Mouse (Mus musculus): ENCODE measurements around the gene Jak3. TPM values are rescaled to one million over a fixed set of nuclear protein-coding genes. Genes with fewer than 3 reads are reported as not detected.
A peak's percentile ranks its signal among the peaks of the same experiment; 100 is the strongest.

Jak3 gene
- polyA plus RNA-seq, 1 experiment from 2014 or later = 3.3 TPM

DNA sequence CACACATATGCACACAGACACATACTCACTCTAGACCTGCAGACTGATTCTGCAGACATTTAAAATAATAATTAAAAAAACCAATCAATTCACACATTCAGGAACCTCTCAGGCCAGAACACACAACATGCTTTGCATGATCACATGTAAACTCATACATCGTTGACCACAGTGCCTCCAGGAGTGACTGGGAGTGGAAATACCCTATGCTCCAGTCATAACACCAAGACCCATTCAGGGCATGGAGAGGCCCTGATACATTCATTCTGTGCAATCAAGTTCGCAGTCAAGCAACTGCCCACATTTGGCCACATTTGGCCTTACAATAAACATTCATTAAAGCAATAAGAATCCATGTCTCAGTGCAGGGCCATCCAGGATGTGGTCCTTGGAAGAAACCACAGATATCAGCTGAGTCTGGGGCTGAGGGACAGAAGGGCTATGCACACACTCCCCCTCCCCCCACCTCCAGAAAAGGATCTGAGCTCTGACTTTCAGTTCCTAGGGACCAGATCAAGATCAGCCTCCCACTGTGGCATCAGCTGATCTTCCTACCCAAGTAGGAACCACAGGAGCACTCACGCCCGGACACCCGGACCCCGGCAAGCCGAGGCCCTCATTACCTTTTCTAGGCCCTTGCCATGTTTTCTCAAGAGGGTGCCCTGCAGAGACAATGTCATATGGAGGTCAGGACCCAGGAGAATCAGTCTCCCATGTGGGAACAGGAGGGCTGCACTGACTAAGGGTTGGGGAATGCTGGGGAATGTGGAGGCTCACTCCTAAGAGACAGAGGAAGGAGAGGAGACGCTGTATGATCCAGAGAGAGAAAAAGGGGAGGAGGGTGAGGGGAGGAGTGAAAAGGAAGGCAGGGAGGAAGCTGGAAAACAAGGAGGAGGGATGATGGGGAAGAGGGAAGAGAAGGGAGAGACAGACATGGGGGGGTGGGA is 38.7 kb upstream of the Jak3 start:
- Histone ChIP-seq H3K4me1 (no peaks in the 10 kb centered on the region), H3K27me3 (peaks cover 53% of the 10 kb centered on the region), H3K9ac (replicated peaks) (0 out of 2 replicates have a peak overlapping the region, but pooled peaks have one; percentile 1), H3K4me2 (replicated peaks) (no peak overlapping the region), H3K27ac (replicated peaks) (no peak overlapping the region), H3K9me3 (peaks cover 12% of the 10 kb centered on the region), H3K36me3 (peaks cover 21% of the 10 kb centered on the region; the same call in 1 of the 2 replicates), H3K4me3 (no peak overlapping the region)
- no peak for ATAC-seq (ENCODE audit: low FRiP score, low read depth)
- WGBS = 68% methylated on average over 8 of the region's 8 CpGs

DNA sequence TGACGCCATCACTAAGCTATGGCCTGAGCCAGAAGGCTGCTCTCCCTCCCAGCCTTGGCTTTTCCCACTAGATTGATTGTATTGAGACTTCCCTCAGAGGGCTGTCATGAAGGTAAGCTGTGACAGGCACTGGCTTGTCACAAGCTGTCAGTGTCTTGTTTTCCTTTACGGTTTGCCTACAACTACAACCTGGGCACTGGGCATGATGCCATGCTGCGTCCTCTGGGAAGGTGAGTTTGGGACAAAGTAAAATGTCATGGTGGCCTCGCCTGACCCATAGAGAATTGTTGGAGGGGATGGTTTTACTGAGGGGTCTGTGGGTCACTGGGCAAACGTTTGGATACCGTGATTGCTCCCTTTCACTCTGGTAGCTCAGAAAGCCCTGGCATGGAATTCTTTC is 37.8 kb upstream of the Jak3 start:
- WGBS = 81% methylated on average over 6 of the region's 6 CpGs
- Histone ChIP-seq H3K9ac (replicated peaks) (no peak overlapping the region), H3K36me3 (peaks cover 17% of the 10 kb centered on the region; the same call in 1 of the 2 replicates), H3K4me3 (no peak overlapping the region), H3K4me1 (no peaks in the 10 kb centered on the region), H3K9me3 (0 out of 2 replicates have a peak, but pooled peaks cover 3% of the 10 kb centered on the region), H3K27ac (replicated peaks) (no peak overlapping the region), H3K27me3 (peaks cover 49% of the 10 kb centered on the region), H3K4me2 (replicated peaks) (no peak overlapping the region)
- ATAC-seq (ENCODE audit: low FRiP score, low read depth) = no peak

DNA sequence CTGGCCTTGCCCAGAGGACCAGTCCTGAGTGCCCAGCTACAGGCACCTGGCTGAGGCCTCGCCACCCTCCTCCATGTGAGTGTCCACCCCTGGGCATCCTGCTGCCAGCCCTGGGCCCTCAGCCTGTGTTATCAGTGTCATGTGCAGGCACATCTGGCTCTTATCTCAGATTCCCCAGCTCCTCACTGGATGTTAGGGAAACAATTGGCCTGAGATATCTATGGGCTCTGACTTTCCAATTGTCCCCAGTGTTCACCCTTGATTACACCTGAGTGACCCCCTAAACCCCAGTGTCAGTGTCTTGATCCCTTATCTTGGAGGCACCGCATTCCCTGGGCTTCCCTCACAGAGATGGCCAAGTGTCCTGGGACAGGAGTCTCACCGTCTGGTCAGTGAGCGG is 36.8 kb upstream of the Jak3 start:
- Histone ChIP-seq H3K27me3 (peaks cover 42% of the 10 kb centered on the region), H3K27ac (replicated peaks) (no peak overlapping the region), H3K4me3 (no peak overlapping the region), H3K9me3 (no peaks in the 10 kb centered on the region), H3K9ac (replicated peaks) (no peak overlapping the region), H3K36me3 (peaks cover 18% of the 10 kb centered on the region; the same call in 1 of the 2 replicates), H3K4me1 (no peaks in the 10 kb centered on the region), H3K4me2 (replicated peaks) (no peak overlapping the region)
- no peak for ATAC-seq (ENCODE audit: low FRiP score, low read depth)
- 90% methylated on average over 4 of the region's 4 CpGs for WGBS

DNA sequence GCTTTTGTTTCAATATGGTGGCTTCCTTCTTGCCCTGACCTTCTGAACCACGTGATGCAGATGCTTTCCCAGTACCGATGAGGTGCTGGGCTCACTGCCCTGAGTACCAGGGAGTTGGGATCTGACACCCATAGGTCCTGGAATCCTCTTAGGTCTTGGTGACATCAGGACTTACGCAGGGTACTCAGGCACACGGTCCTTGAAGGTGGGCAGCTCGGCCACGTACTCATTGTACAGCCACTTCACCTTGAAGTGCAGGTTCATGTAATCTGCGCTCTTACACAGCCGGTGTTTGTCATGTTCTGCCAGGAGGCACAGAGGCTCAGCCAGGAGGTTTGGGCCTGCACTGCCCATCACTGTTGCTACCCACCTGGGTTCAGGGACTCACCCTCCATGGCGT is 30.6 kb upstream of the Jak3 start:
- ATAC-seq (ENCODE audit: low FRiP score, low read depth) = no peak
- no peak overlapping the region for H3K4me2 ChIP-seq (replicated peaks)
- no peak overlapping the region for H3K9ac ChIP-seq (replicated peaks)
- no peaks in the 10 kb centered on the region for H3K9me3 ChIP-seq
- no peak overlapping the region for H3K27ac ChIP-seq (replicated peaks)
- no peaks in the 10 kb centered on the region for H3K4me1 ChIP-seq
- H3K27me3 ChIP-seq = 0 out of 2 replicates have a peak, but pooled peaks cover 9% of the 10 kb centered on the region
- 85% methylated on average over 9 of the region's 9 CpGs for WGBS
- no peak overlapping the region for H3K4me3 ChIP-seq
- H3K36me3 ChIP-seq = peaks cover 32% of the 10 kb centered on the region

DNA sequence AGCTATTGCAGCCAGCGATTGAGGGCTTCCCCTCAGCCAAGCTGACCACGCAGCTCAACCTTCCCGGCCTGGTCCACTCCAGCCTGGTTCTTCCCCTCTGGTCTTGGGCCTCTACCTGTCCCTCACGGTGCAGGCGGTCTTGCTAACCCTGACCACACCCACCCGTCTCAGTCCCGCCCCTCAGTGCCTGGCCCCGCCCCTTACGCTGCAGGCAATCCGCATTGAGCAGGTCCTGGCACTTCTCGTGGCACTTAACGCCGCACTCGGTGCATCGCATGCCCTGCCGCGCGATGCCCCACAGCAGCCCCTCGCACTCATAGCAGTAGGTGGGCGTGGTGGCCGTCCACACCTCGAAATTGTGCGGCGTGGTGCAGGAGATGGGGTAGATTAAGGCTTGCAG is 21.5 kb upstream of the Jak3 start:
- H3K27ac ChIP-seq (replicated peaks) = no peak overlapping the region
- ATAC-seq (ENCODE audit: low FRiP score, low read depth) = peak; percentile 42
- H3K9ac ChIP-seq (replicated peaks) = no peak overlapping the region
- H3K4me3 ChIP-seq = peak overlapping the region; percentile 15
- peaks cover 7% of the 10 kb centered on the region; the same call in 1 of the 2 replicates for H3K4me1 ChIP-seq
- 1% methylated on average over 24 of the region's 24 CpGs for WGBS
- H3K27me3 ChIP-seq = peaks cover 74% of the 10 kb centered on the region
- H3K9me3 ChIP-seq = no peaks in the 10 kb centered on the region
- H3K4me2 ChIP-seq (replicated peaks) = peak overlapping the region; percentile 44
- H3K36me3 ChIP-seq = peaks cover 20% of the 10 kb centered on the region

DNA sequence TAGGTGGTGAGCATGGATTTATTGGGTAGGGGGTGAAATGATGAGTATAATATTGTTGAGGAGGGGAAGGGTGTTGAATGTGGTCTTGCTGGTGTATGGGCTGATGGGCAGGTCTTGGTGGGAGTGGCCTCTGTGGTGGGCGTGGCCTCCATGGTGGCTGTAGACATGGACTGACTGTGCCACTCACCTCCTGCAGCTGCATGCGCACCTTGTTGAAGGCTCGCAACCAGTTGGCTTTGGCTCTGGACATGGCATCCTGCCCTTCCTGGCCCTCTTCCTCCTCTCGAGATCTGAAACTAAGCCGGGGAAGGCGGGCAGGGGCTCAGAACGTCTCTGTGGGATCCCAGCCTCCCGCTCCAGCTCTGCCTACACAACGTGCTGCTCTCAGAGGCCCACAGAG is 18.3 kb upstream of the Jak3 start:
- Histone ChIP-seq H3K4me2 (replicated peaks) (no peak overlapping the region), H3K9ac (replicated peaks) (no peak overlapping the region), H3K27ac (replicated peaks) (no peak overlapping the region), H3K4me3 (no peak overlapping the region), H3K9me3 (no peaks in the 10 kb centered on the region), H3K36me3 (no peaks in the 10 kb centered on the region), H3K27me3 (peaks cover 97% of the 10 kb centered on the region), H3K4me1 (peaks cover 11% of the 10 kb centered on the region)
- no peak for ATAC-seq (ENCODE audit: low FRiP score, low read depth)
- WGBS = 24% methylated on average over 8 of the region's 9 CpGs

DNA sequence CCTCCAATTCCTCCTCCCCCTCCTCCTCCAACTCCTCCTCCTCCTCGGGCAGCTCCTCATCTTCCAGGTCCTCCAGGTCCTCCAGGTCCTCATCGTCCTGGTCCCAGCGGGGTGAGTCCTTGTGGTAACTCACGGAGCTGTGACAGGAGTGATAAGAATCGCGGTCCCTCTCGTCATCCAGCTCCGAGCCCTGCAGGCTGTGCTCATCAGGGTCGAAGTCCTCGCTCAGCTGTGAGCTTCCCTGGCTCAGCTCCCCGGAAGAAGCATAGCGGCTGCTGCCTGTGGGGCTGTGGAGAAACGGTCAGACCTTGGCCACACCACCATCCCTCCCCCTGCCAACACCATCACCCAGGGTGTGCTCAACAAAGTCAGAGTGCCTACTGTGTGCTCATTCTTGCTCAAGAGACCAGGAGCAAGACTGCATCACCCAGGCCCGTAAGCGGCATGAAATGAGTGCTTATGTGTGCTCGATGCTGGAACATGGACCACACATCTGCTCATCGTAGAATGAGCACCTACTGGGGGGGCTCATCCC is 17.5 kb upstream of the Jak3 start:
- no peaks in the 10 kb centered on the region for H3K36me3 ChIP-seq
- no peak overlapping the region for H3K27ac ChIP-seq (replicated peaks)
- peaks cover 97% of the 10 kb centered on the region for H3K27me3 ChIP-seq
- no peaks in the 10 kb centered on the region for H3K9me3 ChIP-seq
- 37% methylated on average over 17 of the region's 17 CpGs for WGBS
- no peak overlapping the region for H3K4me3 ChIP-seq
- no peak for ATAC-seq (ENCODE audit: low FRiP score, low read depth)
- H3K4me1 ChIP-seq = peaks cover 11% of the 10 kb centered on the region
- no peak overlapping the region for H3K4me2 ChIP-seq (replicated peaks)
- H3K9ac ChIP-seq (replicated peaks) = no peak overlapping the region

DNA sequence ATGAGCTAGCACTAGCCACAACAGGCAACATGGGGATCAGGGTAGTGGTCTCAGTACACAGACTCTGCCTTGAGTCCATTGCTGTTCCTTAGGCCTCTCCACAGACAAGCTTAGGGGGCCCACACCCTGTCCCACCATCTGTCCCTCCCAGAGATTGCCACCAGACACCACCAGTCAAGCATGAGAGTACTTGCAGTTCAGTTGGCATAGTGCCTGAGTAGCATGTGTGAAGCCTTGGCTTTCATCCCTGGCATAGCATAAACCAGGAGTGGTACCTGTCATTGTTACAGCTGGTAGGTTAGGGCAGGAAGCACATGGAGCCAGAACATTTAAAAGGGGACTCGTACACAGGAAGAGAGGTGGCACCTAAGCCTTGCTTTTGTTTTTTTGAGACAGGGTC is 16.3 kb upstream of the Jak3 start:
- no peak for ATAC-seq (ENCODE audit: low FRiP score, low read depth)
- Histone ChIP-seq H3K4me3 (no peak overlapping the region), H3K9ac (replicated peaks) (no peak overlapping the region), H3K4me2 (replicated peaks) (no peak overlapping the region), H3K27me3 (peaks cover 96% of the 10 kb centered on the region), H3K9me3 (no peaks in the 10 kb centered on the region), H3K36me3 (no peaks in the 10 kb centered on the region), H3K27ac (replicated peaks) (no peak overlapping the region), H3K4me1 (peaks cover 8% of the 10 kb centered on the region)
- 50% methylated on average over 1 of the region's 1 CpGs for WGBS

DNA sequence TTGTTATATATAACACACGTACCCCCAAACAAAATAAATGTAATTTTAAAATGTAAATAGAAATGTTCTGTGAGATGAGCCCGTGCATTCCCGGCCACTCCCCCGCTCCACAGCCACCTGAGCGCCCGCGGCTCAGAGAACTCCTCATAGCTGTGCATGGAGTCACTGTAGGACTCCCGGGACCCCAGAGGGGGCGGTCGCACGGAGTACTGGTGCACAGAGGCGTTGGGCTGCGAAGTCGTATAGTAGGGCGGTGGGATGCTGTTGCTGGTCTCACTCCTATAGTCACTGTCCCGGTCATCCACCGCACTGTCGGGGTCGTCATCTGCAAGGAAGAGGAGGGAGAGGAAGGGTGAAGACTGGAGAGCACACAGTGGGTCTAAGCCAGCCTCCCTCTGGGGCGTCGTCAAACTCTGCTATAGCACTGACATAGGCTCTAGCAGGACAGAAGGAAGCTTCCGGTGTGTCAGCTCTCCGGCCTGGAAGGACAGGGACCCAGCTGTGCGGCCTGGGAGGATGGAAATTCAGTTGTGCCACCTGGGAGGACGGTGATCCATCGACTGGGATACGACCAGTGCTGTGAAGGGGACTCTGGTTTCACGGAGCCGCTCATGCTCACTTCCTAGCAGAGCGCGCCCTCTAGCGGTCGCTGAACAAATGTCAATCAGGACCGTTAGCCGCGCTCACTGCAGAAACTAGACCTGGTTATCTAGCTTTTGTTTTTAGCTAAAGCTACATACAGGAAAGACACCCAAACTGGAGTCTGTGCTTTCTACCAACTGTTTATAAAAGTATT is 15.6 kb upstream of the Jak3 start:
- peak; percentile 67 for ATAC-seq (ENCODE audit: low FRiP score, low read depth)
- Histone ChIP-seq H3K4me2 (replicated peaks) (no peak overlapping the region), H3K9ac (replicated peaks) (no peak overlapping the region), H3K4me1 (peaks cover 11% of the 10 kb centered on the region), H3K9me3 (no peaks in the 10 kb centered on the region), H3K27ac (replicated peaks) (no peak overlapping the region), H3K4me3 (no peak overlapping the region), H3K36me3 (no peaks in the 10 kb centered on the region), H3K27me3 (peaks cover 92% of the 10 kb centered on the region)
- WGBS = 7% methylated on average over 36 of the region's 36 CpGs

DNA sequence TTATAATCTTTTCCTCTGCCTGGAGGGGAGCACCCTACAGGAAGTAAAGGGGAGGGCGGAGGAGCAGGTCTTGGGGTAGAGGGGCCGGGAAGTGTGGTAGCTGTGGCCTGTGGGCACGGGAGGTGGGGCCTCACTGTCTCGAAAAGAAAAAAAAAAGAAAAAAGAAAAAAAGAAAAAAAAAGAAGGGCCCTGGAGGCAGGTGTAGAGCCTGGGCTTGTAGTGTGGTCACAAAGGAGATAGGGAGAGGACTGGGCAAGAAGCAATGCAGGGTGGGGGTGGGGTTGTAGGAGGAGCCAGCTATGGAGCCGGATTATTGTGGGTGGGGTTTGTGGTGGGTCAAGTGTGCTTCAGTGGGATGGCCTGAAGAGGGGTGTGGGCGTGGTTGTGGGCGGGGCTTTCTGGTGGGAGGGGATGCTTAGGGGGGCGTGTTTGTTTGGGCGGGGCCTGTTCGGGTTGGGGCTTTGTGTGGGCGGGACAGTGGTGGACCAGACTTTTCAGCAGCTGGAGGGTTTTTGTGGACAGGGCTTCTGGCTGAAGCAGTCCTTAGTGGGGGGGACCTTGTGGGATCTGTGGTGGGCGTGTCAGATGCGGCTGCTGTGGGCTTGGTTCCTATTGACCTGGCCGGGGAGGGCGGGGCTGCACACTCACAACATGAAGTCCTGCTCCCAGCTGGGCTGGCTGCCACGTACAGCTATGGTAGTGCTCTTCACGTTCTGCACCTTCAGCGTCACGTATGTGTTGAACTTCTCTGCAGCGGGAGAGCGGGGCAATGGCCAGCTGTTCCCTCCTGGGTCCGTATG is 10.6 kb upstream of the Jak3 start:
- H3K4me3 ChIP-seq = peak overlapping the region; percentile 21; the same call in 1 of the 2 replicates
- 2% methylated on average over 21 of the region's 22 CpGs for WGBS
- no peaks in the 10 kb centered on the region for H3K36me3 ChIP-seq
- peaks cover 81% of the 10 kb centered on the region for H3K27me3 ChIP-seq
- 0 out of 2 replicates have a peak overlapping the region, but pooled peaks have one; percentile 20 for H3K27ac ChIP-seq (replicated peaks)
- H3K4me1 ChIP-seq = peaks cover 40% of the 10 kb centered on the region
- no peak overlapping the region for H3K9ac ChIP-seq (replicated peaks)
- no peaks in the 10 kb centered on the region for H3K9me3 ChIP-seq
- H3K4me2 ChIP-seq (replicated peaks) = peak overlapping the region; percentile 42
- ATAC-seq (ENCODE audit: low FRiP score, low read depth) = peak; percentile 62

DNA sequence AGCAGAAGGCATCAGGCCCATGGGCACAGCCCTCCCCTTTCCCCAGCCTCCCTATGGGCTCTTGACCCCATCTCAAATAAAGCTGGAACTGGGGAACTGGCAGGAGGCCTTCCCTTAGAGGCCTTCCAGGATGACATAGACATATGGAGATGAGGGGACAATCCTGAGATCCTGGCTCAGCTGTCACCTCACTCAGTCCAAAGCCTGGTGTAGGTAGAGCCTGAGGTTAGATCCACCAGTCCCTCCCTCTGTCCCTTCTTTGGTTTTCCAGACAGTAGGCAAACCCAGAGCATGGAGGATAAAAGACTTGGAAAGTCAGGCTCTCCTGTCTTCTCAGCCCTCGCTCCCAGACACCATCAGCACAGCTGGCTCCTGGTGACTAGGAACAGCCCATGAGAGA is 9.2 kb upstream of the Jak3 start:
- Histone ChIP-seq H3K4me2 (replicated peaks) (no peak overlapping the region), H3K9ac (replicated peaks) (no peak overlapping the region; the same call in 1 of the 2 replicates), H3K4me1 (peaks cover 41% of the 10 kb centered on the region)

More for the DNA sequence above, 9.2 kb upstream of the Jak3 start:
- Histone ChIP-seq H3K36me3 (no peaks in the 10 kb centered on the region), H3K4me3 (no peak overlapping the region), H3K9me3 (no peaks in the 10 kb centered on the region), H3K27me3 (peaks cover 70% of the 10 kb centered on the region), H3K27ac (replicated peaks) (peak overlapping the region; percentile 49; the same call in 1 of the 2 replicates)
- WGBS = 33% methylated on average over 1 of the region's 1 CpGs
- no peak for ATAC-seq (ENCODE audit: low FRiP score, low read depth)
